Mouse (Mus musculus): ENCODE measurements around the gene Ica1.

The Ica1 gene

GRCm38 (mm10) chr6:8647513-8648184, 130.6 kb downstream of the Ica1 start:
- DNase-seq (ENCODE audit: low read depth, low spot score), result no peak

GRCm38 (mm10) chr6:8645708-8646107, 132.6 kb downstream of the Ica1 start:
- no peak for DNase-seq (ENCODE audit: low read depth, low spot score)

- no peak for DNase-seq (ENCODE audit: low read depth, low spot score)
Measured at GRCm38 (mm10) chr6:8644703-8645102, 133.6 kb downstream of the Ica1 start.

- DNase-seq (ENCODE audit: low read depth, low spot score), result no peak
Measured at GRCm38 (mm10) chr6:8640863-8641262, 137.4 kb downstream of the Ica1 start.

GRCm38 (mm10) chr6:8639526-8639925, 138.8 kb downstream of the Ica1 start:
- no peak for DNase-seq (ENCODE audit: low read depth, low spot score)

- DNase-seq (ENCODE audit: low read depth, low spot score), result no peak
Measured at GRCm38 (mm10) chr6:8638899-8639298, 139.4 kb downstream of the Ica1 start.

GRCm38 (mm10) chr6:8638122-8638521, 140.2 kb downstream of the Ica1 start:
- DNase-seq (ENCODE audit: low read depth, low spot score), result no peak

GRCm38 (mm10) chr6:8632701-8633100, 145.6 kb downstream of the Ica1 start:
- no peak for DNase-seq (ENCODE audit: low read depth, low spot score)

GRCm38 (mm10) chr6:8631986-8632632, 146.2 kb downstream of the Ica1 start:
- peak; percentile 20 for DNase-seq (ENCODE audit: low read depth, low spot score)

- DNase-seq (ENCODE audit: low read depth, low spot score), result peak; percentile 55
Measured at GRCm38 (mm10) chr6:8631362-8631761, 146.9 kb downstream of the Ica1 start.

- DNase-seq (ENCODE audit: low read depth, low spot score), result no peak
Measured at GRCm38 (mm10) chr6:8630531-8630930, 147.8 kb downstream of the Ica1 start.

- no peak for DNase-seq (ENCODE audit: low read depth, low spot score)
Measured at GRCm38 (mm10) chr6:8628715-8629267, 149.5 kb downstream of the Ica1 start.

GRCm38 (mm10) chr6:8628226-8628625, 150.1 kb downstream of the Ica1 start:
- no peak for DNase-seq (ENCODE audit: low read depth, low spot score)

- no peak for DNase-seq (ENCODE audit: low read depth, low spot score)
Measured at GRCm38 (mm10) chr6:8623045-8623444, 155.2 kb downstream of the Ica1 start.

- no peak for DNase-seq (ENCODE audit: low read depth, low spot score)
Measured at GRCm38 (mm10) chr6:8619582-8620350, 158.5 kb downstream of the Ica1 start.

GRCm38 (mm10) chr6:8617369-8617768, 160.9 kb downstream of the Ica1 start:
- no peak for DNase-seq (ENCODE audit: low read depth, low spot score)

- DNase-seq (ENCODE audit: low read depth, low spot score), result no peak
Measured at GRCm38 (mm10) chr6:8591665-8592064, 186.6 kb downstream of the Ica1 start.

GRCm38 (mm10) chr6:8583892-8584291, 194.4 kb downstream of the Ica1 start:
- DNase-seq (ENCODE audit: low read depth, low spot score), result no peak

- DNase-seq (ENCODE audit: low read depth, low spot score), result no peak
Measured at GRCm38 (mm10) chr6:8582377-8582776, 195.9 kb downstream of the Ica1 start.

All from mesoderm, embryonic 11.5 days (tissue).